Mouse (Mus musculus): ENCODE measurements around the gene Fbxl5. TPM values are rescaled to one million over a fixed set of nuclear protein-coding genes. Genes with fewer than 3 reads are reported as not detected.

The Fbxl5 gene
- total and polyA plus RNA-seq, 2 experiments from 2014 or later = 84.5 to 122 TPM

GRCm38 (mm10) chr5:43824580-43824979, 3.1 kb upstream of the Fbxl5 start:
- TF ChIP-seq CTCF (IDR thresholded peaks at IDR 0.05) = no peak
- no peaks in the 10 kb centered on the region for H3K4me1 ChIP-seq (ENCODE audit: insufficient read depth, low read length)
- H3K4me2 ChIP-seq (ENCODE audit: low read depth, low read length, poor library complexity, severe bottlenecking) = no peak overlapping the region
- no peaks in the 10 kb centered on the region for H3K36me3 ChIP-seq (ENCODE audit: insufficient read depth, low read length)
- H3K9ac ChIP-seq (replicated peaks; ENCODE audit: low read length, poor library complexity, severe bottlenecking) = no peak overlapping the region
- H3K27ac ChIP-seq (ENCODE audit: low read depth, low read length) = no peak overlapping the region
- 90% methylated on average over 3 of the region's 3 CpGs for WGBS
- DNase-seq (ENCODE audit: low spot score) (no peak), ATAC-seq (ENCODE audit: low FRiP score) (no peak)
- no peaks in the 10 kb centered on the region for H3K9me3 ChIP-seq (ENCODE audit: low read length)
- H3K27me3 ChIP-seq (ENCODE audit: insufficient read depth, low read length) = no peaks in the 10 kb centered on the region
- H3K4me3 ChIP-seq (ENCODE audit: low read depth, low read length) = no peak overlapping the region

- Histone ChIP-seq H3K4me1 (ENCODE audit: insufficient read depth, low read length) (no peaks in the 10 kb centered on the region), H3K4me3 (ENCODE audit: low read depth, low read length) (no peak overlapping the region), H3K9ac (replicated peaks; ENCODE audit: low read length, poor library complexity, severe bottlenecking) (no peak overlapping the region), H3K9me3 (ENCODE audit: low read length) (no peaks in the 10 kb centered on the region), H3K27me3 (ENCODE audit: insufficient read depth, low read length) (no peaks in the 10 kb centered on the region), H3K36me3 (ENCODE audit: insufficient read depth, low read length) (no peaks in the 10 kb centered on the region), H3K4me2 (ENCODE audit: low read depth, low read length, poor library complexity, severe bottlenecking) (no peak overlapping the region), H3K27ac (ENCODE audit: low read depth, low read length) (no peak overlapping the region)
- 84% methylated on average over 3 of the region's 3 CpGs for WGBS
- DNase-seq (ENCODE audit: low spot score) (no peak), ATAC-seq (ENCODE audit: low FRiP score) (no peak)
- no peak for TF ChIP-seq CTCF (IDR thresholded peaks at IDR 0.05)
Measured at GRCm38 (mm10) chr5:43822824-43823223, 1.4 kb upstream of the Fbxl5 start.

- ATAC-seq (ENCODE audit: low FRiP score) = no peak
- TF ChIP-seq CTCF (IDR thresholded peaks at IDR 0.05) = no peak
- Histone ChIP-seq H3K4me2 (ENCODE audit: low read depth, low read length, poor library complexity, severe bottlenecking) (no peak overlapping the region), H3K9ac (replicated peaks; ENCODE audit: low read length, poor library complexity, severe bottlenecking) (no peak overlapping the region), H3K9me3 (ENCODE audit: low read length) (no peaks in the 10 kb centered on the region), H3K36me3 (ENCODE audit: insufficient read depth, low read length) (no peaks in the 10 kb centered on the region), H3K27ac (ENCODE audit: low read depth, low read length) (no peak overlapping the region), H3K4me3 (ENCODE audit: low read depth, low read length) (no peak overlapping the region), H3K27me3 (ENCODE audit: insufficient read depth, low read length) (no peaks in the 10 kb centered on the region), H3K4me1 (ENCODE audit: insufficient read depth, low read length) (no peaks in the 10 kb centered on the region)
- WGBS = 67% methylated on average over 8 of the region's 8 CpGs
- DNase-seq (ENCODE audit: low spot score) = no peak
Measured at GRCm38 (mm10) chr5:43822199-43822598, 761 bp upstream of the Fbxl5 start.

- no peak for TF ChIP-seq CTCF (IDR thresholded peaks at IDR 0.05)
- Histone ChIP-seq H3K4me2 (ENCODE audit: low read depth, low read length, poor library complexity, severe bottlenecking) (no peak overlapping the region), H3K27ac (ENCODE audit: low read depth, low read length) (no peak overlapping the region), H3K36me3 (ENCODE audit: insufficient read depth, low read length) (no peaks in the 10 kb centered on the region), H3K27me3 (ENCODE audit: insufficient read depth, low read length) (no peaks in the 10 kb centered on the region), H3K4me3 (ENCODE audit: low read depth, low read length) (no peak overlapping the region), H3K4me1 (ENCODE audit: insufficient read depth, low read length) (no peaks in the 10 kb centered on the region), H3K9ac (replicated peaks; ENCODE audit: low read length, poor library complexity, severe bottlenecking) (no peak overlapping the region), H3K9me3 (ENCODE audit: low read length) (no peaks in the 10 kb centered on the region)
- DNase-seq (ENCODE audit: low spot score) = no peak
- WGBS = 93% methylated on average over 11 of the region's 11 CpGs
- no peak for ATAC-seq (ENCODE audit: low FRiP score)
Measured at GRCm38 (mm10) chr5:43820785-43821184, 653 bp downstream of the Fbxl5 start.

- Histone ChIP-seq H3K4me2 (ENCODE audit: low read depth, low read length, poor library complexity, severe bottlenecking) (no peak within 1 kb of the TSS), H3K4me1 (ENCODE audit: insufficient read depth, low read length) (no peaks in the 10 kb centered on the region), H3K9me3 (ENCODE audit: low read length) (no peaks in the 10 kb centered on the region), H3K36me3 (ENCODE audit: insufficient read depth, low read length) (no peaks in the 10 kb centered on the region), H3K4me3 (ENCODE audit: low read depth, low read length) (no peak within 1 kb of the TSS), H3K27ac (ENCODE audit: low read depth, low read length) (no peak within 1 kb of the TSS), H3K27me3 (ENCODE audit: insufficient read depth, low read length) (no peaks in the 10 kb centered on the region), H3K9ac (replicated peaks; ENCODE audit: low read length, poor library complexity, severe bottlenecking) (no peak within 1 kb of the TSS)
- WGBS = 55% methylated on average over 12 of the region's 12 CpGs
- DNase-seq (ENCODE audit: low spot score) (no peak), ATAC-seq (ENCODE audit: low FRiP score) (no peak)
- no peak for TF ChIP-seq CTCF (IDR thresholded peaks at IDR 0.05)
Measured at GRCm38 (mm10) chr5:43818695-43819094, 2.7 kb downstream of the Fbxl5 start, which contains the start of gene Bst1. TSS of gene Bst1 (plus strand) at chr5:43818885.

- Histone ChIP-seq H3K27me3 (ENCODE audit: insufficient read depth, low read length) (no peaks in the 10 kb centered on the region), H3K4me1 (ENCODE audit: insufficient read depth, low read length) (no peaks in the 10 kb centered on the region)
- WGBS = 46% methylated on average over 1 of the region's 1 CpGs
Measured at GRCm38 (mm10) chr5:43815769-43816168, 5.7 kb downstream of the Fbxl5 start.

More at GRCm38 (mm10) chr5:43815769-43816168, 5.7 kb downstream of the Fbxl5 start:
- no peak overlapping the region for H3K4me3 ChIP-seq (ENCODE audit: low read depth, low read length)
- TF ChIP-seq CTCF (IDR thresholded peaks at IDR 0.05) = no peak
- ATAC-seq (ENCODE audit: low FRiP score) (no peak), DNase-seq (ENCODE audit: low spot score) (no peak)
- H3K36me3 ChIP-seq (ENCODE audit: insufficient read depth, low read length) = no peaks in the 10 kb centered on the region
- no peak overlapping the region for H3K27ac ChIP-seq (ENCODE audit: low read depth, low read length)
- no peak overlapping the region for H3K9ac ChIP-seq (replicated peaks; ENCODE audit: low read length, poor library complexity, severe bottlenecking)
- no peak overlapping the region for H3K4me2 ChIP-seq (ENCODE audit: low read depth, low read length, poor library complexity, severe bottlenecking)
- no peaks in the 10 kb centered on the region for H3K9me3 ChIP-seq (ENCODE audit: low read length)
